Mouse (Mus musculus) lung, adult 2 months (tissue): ENCODE results near the gene Cspg4. TPM values are rescaled to one million over a fixed set of nuclear protein-coding genes. Genes with fewer than 3 reads are reported as not detected.
"Not testable (repeated sequence)": the region's sequence is repeated elsewhere in the genome, so short reads cannot be mapped to it uniquely, and the experiment has no call there.

Experiments used
- DNase-seq: peaks from one replicate; pipeline ENCODE4 v3.0.0; 2022
- H3K4me1 ChIP-seq: fragments of 200-500 bp; 2 replicates; pipeline ENCODE4 v1.6.1; 2011; ENCODE audit warnings: low read length; ENCODE audit not compliant: control insufficient read depth, insufficient read depth
- H3K4me3 ChIP-seq: fragments of 200-500 bp; replicated peaks from 2 replicates; pipeline ENCODE3; 2011; ENCODE audit warnings: low read depth, mild to moderate bottlenecking, control low read depth, low read length; ENCODE audit errors: extremely low read depth
- CTCF ChIP-seq: fragments of 200-500 bp; IDR thresholded peaks from 2 replicates; pipeline ENCODE4 v1.5.1; 2011; ENCODE audit warnings: mild to moderate bottlenecking, low read length, control low read depth; ENCODE audit not compliant: insufficient read depth
- POLR2A ChIP-seq: fragments of 200-500 bp; IDR thresholded peaks from 2 replicates; pipeline ENCODE4 v1.6.1; 2011; ENCODE audit warnings: low read depth, mild to moderate bottlenecking, control low read depth, low read length, borderline replicate concordance; ENCODE audit errors: extremely low read depth
- WGBS: fragments of 180-500 bp; shearing (Covaris S2); methylation state at CpG from one replicate; pipeline ENCODE4 v1.1.7; 2018; 5-methylcytosine and 5-hydroxymethylcytosine counted together
- polyA plus RNA-seq: library from polyadenylated mRNA; depleted of rRNA; stranded (reverse); fragments of >200 nt; gene quantifications from 2 replicates; pipeline ENCODE4 v1.2.3, GENCODE M21; 2012

Gene Cspg4
- polyA plus RNA-seq, 1 experiment = 21.2 TPM

- WGBS = 13% methylated on average over 9 of the region's 9 CpGs
- TF ChIP-seq POLR2A (no peak), CTCF (no peak)
- Histone ChIP-seq H3K4me3 (no peak overlapping the region), H3K4me1 (peaks cover 9% of the 10 kb centered on the region; the same call in 1 of the 2 replicates)
- DNase-seq = no peak
Observed at GRCm38 (mm10) chr9:56900571-56900970, 35.7 kb downstream of the Cspg4 start.

DNA sequence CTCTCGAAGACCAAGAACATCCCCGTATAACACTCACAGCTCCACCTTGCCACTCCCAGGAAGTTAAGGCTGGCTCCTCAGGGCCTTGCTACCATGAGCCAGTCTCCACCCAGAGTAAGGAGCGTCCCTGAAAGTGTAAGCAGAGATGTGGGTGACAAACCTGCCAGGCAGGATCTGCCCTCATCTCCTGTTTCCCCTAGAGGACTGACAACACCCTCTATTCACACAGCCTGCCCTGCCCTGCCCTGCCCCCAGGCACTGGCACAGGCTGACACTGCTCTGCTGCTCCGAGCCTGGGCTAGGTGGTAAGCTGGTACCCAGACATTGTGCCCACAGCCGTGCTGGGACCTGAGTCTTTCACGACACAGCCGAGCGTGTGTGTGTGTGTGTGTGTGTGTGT lies 36.4 kb downstream of the Cspg4 start:
- no peak overlapping the region for H3K4me3 ChIP-seq
- DNase-seq = no peak
- 20% methylated on average over 8 of the region's 8 CpGs for WGBS
- TF ChIP-seq POLR2A (no peak), CTCF (no peak)
- peaks cover 9% of the 10 kb centered on the region; the same call in 1 of the 2 replicates for H3K4me1 ChIP-seq

- 94% methylated on average over 3 of the region's 3 CpGs for WGBS
- no peak for DNase-seq
- TF ChIP-seq POLR2A (no peak), CTCF (no peak)
- Histone ChIP-seq H3K4me3 (no peak overlapping the region), H3K4me1 (peaks cover 9% of the 10 kb centered on the region; the same call in 1 of the 2 replicates)
Observed at GRCm38 (mm10) chr9:56903662-56904061, 38.8 kb downstream of the Cspg4 start.

GRCm38 (mm10) chr9:56907549-56907948 lies 42.7 kb downstream of the Cspg4 start:
- DNase-seq = no peak
- Histone ChIP-seq H3K4me1 (no peaks in the 10 kb centered on the region), H3K4me3 (no peak overlapping the region)
- 61% methylated on average over 9 of the region's 9 CpGs for WGBS
- TF ChIP-seq CTCF (no peak), POLR2A (no peak)

- not testable (repeated sequence) for H3K4me3 ChIP-seq, H3K4me1 ChIP-seq, DNase-seq
- WGBS = 43% methylated on average over 4 of the region's 4 CpGs
Observed at GRCm38 (mm10) chr9:56909991-56910390, 45.2 kb downstream of the Cspg4 start.

GRCm38 (mm10) chr9:56911017-56911416 lies 46.2 kb downstream of the Cspg4 start:
- DNase-seq = no peak
- H3K4me3 ChIP-seq = no peak overlapping the region
- TF ChIP-seq POLR2A = no peak
- TF ChIP-seq CTCF = no peak
- H3K4me1 ChIP-seq = no peaks in the 10 kb centered on the region
- WGBS = 35% methylated on average over 1 of the region's 1 CpGs

DNA sequence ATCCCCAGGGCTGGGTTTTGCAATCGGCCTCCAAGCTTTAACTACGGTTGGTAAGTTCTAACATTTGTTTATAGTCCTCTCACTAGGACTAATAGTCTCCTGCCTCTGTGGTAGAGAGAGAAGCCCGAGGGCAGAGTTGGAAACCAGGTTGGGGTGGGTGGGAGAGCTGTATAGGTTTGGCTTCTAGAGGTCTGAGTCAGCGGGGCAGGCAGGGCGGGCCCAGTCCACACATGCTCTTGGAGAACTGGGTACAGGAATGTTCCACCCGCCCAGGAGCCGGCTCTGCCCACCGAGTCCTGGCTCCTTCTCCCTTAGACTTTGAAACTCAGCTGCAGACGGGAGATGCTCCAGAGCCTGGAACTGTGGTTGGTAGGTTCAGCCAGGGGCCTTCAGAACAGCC lies 49.2 kb downstream of the Cspg4 start:
- TF ChIP-seq POLR2A (no peak), CTCF (no peak)
- DNase-seq = no peak
- no peak overlapping the region for H3K4me3 ChIP-seq
- no peaks in the 10 kb centered on the region for H3K4me1 ChIP-seq
- 80% methylated on average over 9 of the region's 9 CpGs for WGBS

DNA sequence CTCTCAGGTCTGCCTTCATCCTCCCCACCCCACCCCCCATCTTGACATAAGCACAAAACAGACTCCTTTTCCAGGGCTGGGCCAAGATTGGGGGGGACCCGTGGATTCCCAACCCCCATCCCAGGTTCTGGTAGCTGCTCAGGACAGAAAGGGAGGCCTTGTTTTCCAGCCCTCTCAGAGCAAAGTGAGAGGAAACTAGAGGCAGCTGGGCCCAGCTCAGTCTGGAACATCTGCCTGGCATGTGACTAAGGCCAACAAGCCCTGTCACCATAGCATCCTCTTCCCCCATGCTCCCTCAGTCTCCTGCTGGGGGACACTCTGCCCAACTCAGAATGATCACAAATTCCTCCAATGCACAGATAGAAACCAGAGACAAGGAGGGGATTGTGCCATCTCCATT lies 50.3 kb downstream of the Cspg4 start:
- Histone ChIP-seq H3K4me3 (no peak overlapping the region), H3K4me1 (no peaks in the 10 kb centered on the region)
- DNase-seq = no peak
- TF ChIP-seq CTCF = no peak
- no peak for TF ChIP-seq POLR2A
- 64% methylated on average over 1 of the region's 1 CpGs for WGBS

DNA sequence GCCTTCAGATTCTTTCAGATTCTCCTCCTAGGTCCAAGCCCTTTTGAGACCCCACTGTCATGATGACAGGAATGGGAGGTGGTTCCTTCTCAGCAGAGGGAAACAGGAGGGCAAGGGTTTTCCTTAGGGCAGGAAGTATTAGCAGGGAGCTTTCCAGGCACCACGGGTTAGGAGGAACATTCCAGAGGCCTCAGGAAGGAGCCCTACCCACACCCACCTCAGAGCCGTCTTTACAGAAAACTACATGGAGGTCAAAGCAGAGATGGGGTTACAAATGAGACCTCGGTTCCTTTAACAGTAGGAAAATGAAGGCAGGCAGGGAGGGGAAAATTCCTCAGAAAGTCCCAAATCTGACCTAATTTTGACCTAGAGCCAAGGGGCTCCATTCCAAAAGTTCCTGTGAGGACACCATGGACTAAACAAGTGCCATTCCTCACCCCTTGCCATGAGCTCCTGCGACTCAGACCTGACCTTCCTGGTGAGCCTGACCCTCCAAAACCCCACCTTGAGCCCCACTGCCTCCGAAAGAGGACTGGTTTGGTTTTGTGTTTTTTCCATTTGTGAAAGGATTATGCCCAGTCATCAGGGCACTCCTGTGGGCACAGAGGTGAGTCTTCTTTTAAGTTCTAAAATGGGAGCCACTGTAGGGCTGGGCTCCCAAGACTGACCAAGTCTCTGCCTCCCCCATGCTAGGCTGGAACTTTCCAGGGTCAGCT lies 51.0 kb downstream of the Cspg4 start:
- Histone ChIP-seq H3K4me3 (no peak overlapping the region), H3K4me1 (no peaks in the 10 kb centered on the region)
- TF ChIP-seq POLR2A (no peak), CTCF (no peak)
- WGBS = 36% methylated on average over 5 of the region's 5 CpGs
- DNase-seq = no peak

- no peak for TF ChIP-seq POLR2A
- TF ChIP-seq CTCF = no peak
- H3K4me1 ChIP-seq = no peaks in the 10 kb centered on the region
- H3K4me3 ChIP-seq = no peak overlapping the region
- no peak for DNase-seq
- 84% methylated on average over 2 of the region's 2 CpGs for WGBS
Observed at GRCm38 (mm10) chr9:56917131-56917530, 52.3 kb downstream of the Cspg4 start.
